Mouse (Mus musculus) forebrain, embryonic 15.5 days (tissue): ENCODE data around the gene Me1. TPM values are rescaled to one million over a fixed set of nuclear protein-coding genes. Genes with fewer than 3 reads are reported as not detected.

Experiments used
- ATAC-seq: fragments of 200-750 bp; cut with Nextera tagmentation; replicated peaks from 2 replicates; pipeline ENCODE4 v1.8.0; 2017; ENCODE audit warnings: mild to moderate bottlenecking, moderate TSS enrichment, moderate library complexity
- H3K27ac ChIP-seq: fragments of 300-500 bp; sonication (generic); replicated peaks from 2 replicates; pipeline ENCODE4 v1.5.1; 2015; ENCODE audit warnings: mild to moderate bottlenecking, inconsistent platforms
- H3K27me3 ChIP-seq: fragments of 300-500 bp; sonication (generic); 2 replicates; pipeline ENCODE4 v1.6.1; 2015; ENCODE audit warnings: inconsistent platforms
- H3K36me3 ChIP-seq: fragments of 300-500 bp; sonication (generic); 2 replicates; pipeline ENCODE4 v1.6.1; 2015; ENCODE audit warnings: mild to moderate bottlenecking, inconsistent platforms
- H3K4me1 ChIP-seq: fragments of 300-500 bp; sonication (generic); 2 replicates; pipeline ENCODE4 v1.6.1; 2015; ENCODE audit warnings: inconsistent platforms
- H3K4me2 ChIP-seq: fragments of 300-500 bp; sonication (generic); replicated peaks from 2 replicates; pipeline ENCODE4 v1.6.1; 2015; ENCODE audit warnings: mild to moderate bottlenecking, inconsistent platforms
- H3K4me3 ChIP-seq: fragments of 300-500 bp; sonication (generic); 2 replicates; pipeline ENCODE4 v1.5.1; 2015; ENCODE audit warnings: mild to moderate bottlenecking, inconsistent platforms
- H3K9ac ChIP-seq: fragments of 300-500 bp; sonication (generic); replicated peaks from 2 replicates; pipeline ENCODE4 v1.6.1; 2015; ENCODE audit warnings: mild to moderate bottlenecking, inconsistent platforms
- H3K9me3 ChIP-seq: fragments of 300-500 bp; sonication (generic); 2 replicates; pipeline ENCODE4 v1.6.1; 2016; ENCODE audit warnings: inconsistent platforms
- WGBS: fragments of 180-500 bp; shearing (Covaris S2); methylation state at CpG from one replicate; pipeline ENCODE4 v1.1.7; 2015; ENCODE audit warnings: mixed read lengths; 5-methylcytosine and 5-hydroxymethylcytosine counted together
- polyA plus RNA-seq: library from polyadenylated mRNA; unstranded; fragments of >200 nt; fragmentation: Nextera tagmentation; extraction: Ambion mirVana; gene quantifications from 2 replicates; pipeline ENCODE4 v1.2.1, GENCODE M21; 2015

Gene Me1
- 16.3 and 20.2 TPM in 2 replicates for polyA plus RNA-seq

GRCm38 (mm10) chr9:86695818-86696261, at the start of gene Me1:
Me1 (minus strand) TSS chr9:86695953.
- H3K27me3 ChIP-seq, result no peaks in the 10 kb centered on the region
- H3K4me1 ChIP-seq, result peaks cover 6% of the 10 kb centered on the region; the same call in 1 of the 2 replicates
- peak; percentile 78 for ATAC-seq
- H3K9ac ChIP-seq, result peak within 1 kb of the TSS; percentile 68
- under 1% methylated on average over 38 of the region's 46 CpGs for WGBS
- 0 out of 2 replicates have a peak within 1 kb of the TSS, but pooled peaks have one; percentile 1 for H3K27ac ChIP-seq
- no peaks in the 10 kb centered on the region for H3K9me3 ChIP-seq
- peak within 1 kb of the TSS; percentile 93 for H3K4me2 ChIP-seq
- no peaks in the 10 kb centered on the region for H3K36me3 ChIP-seq
- peak within 1 kb of the TSS; percentile 84 for H3K4me3 ChIP-seq

- Histone ChIP-seq H3K4me1 (peaks cover 13% of the 10 kb centered on the region), H3K4me3 (peak overlapping the region; percentile 37; the same call in 1 of the 2 replicates), H3K9ac (no peak overlapping the region; the same call in 1 of the 2 replicates), H3K4me2 (no peak overlapping the region; the same call in 1 of the 2 replicates), H3K36me3 (no peaks in the 10 kb centered on the region), H3K27me3 (no peaks in the 10 kb centered on the region), H3K27ac (no peak overlapping the region), H3K9me3 (no peaks in the 10 kb centered on the region)
- ATAC-seq, result no peak
- WGBS, result 40% methylated on average over 5 of the region's 5 CpGs
Observed at GRCm38 (mm10) chr9:86744041-86744440, 48.3 kb upstream of the Me1 start.

GRCm38 (mm10) chr9:86742959-86743911, 47.5 kb upstream of the Me1 start, which contains the start of gene Prss35:
Prss35 (plus strand) TSS chr9:86743649.
- H3K9ac ChIP-seq, result peak within 1 kb of the TSS; percentile 42
- 2% methylated on average over 19 of the region's 19 CpGs for WGBS
- no peaks in the 10 kb centered on the region for H3K27me3 ChIP-seq
- no peak within 1 kb of the TSS for H3K27ac ChIP-seq
- peak within 1 kb of the TSS; percentile 37 for H3K4me3 ChIP-seq
- H3K9me3 ChIP-seq, result no peaks in the 10 kb centered on the region
- ATAC-seq, result peak; percentile 83
- peak within 1 kb of the TSS; percentile 59 for H3K4me2 ChIP-seq
- H3K36me3 ChIP-seq, result no peaks in the 10 kb centered on the region
- H3K4me1 ChIP-seq, result peaks cover 13% of the 10 kb centered on the region

- H3K4me2 ChIP-seq, result no peak overlapping the region
- WGBS, result 29% methylated on average over 3 of the region's 3 CpGs
- peaks cover 9% of the 10 kb centered on the region for H3K4me1 ChIP-seq
- ATAC-seq, result no peak
- H3K9me3 ChIP-seq, result no peaks in the 10 kb centered on the region
- H3K27ac ChIP-seq, result no peak overlapping the region
- H3K9ac ChIP-seq, result no peak overlapping the region
- H3K36me3 ChIP-seq, result no peaks in the 10 kb centered on the region
- no peak overlapping the region for H3K4me3 ChIP-seq
- H3K27me3 ChIP-seq, result no peaks in the 10 kb centered on the region
Observed at GRCm38 (mm10) chr9:86739971-86740370, 44.2 kb upstream of the Me1 start.

GRCm38 (mm10) chr9:86738801-86739200, 43.0 kb upstream of the Me1 start:
- no peaks in the 10 kb centered on the region for H3K27me3 ChIP-seq
- H3K4me2 ChIP-seq, result no peak overlapping the region
- no peak overlapping the region for H3K27ac ChIP-seq
- no peaks in the 10 kb centered on the region for H3K9me3 ChIP-seq
- no peak overlapping the region for H3K4me3 ChIP-seq
- H3K36me3 ChIP-seq, result no peaks in the 10 kb centered on the region
- ATAC-seq, result no peak
- peaks cover 9% of the 10 kb centered on the region for H3K4me1 ChIP-seq
- WGBS, result 79% methylated on average over 8 of the region's 8 CpGs
- no peak overlapping the region for H3K9ac ChIP-seq

GRCm38 (mm10) chr9:86738067-86738466, 42.3 kb upstream of the Me1 start:
- no peak overlapping the region for H3K4me3 ChIP-seq
- H3K4me2 ChIP-seq, result no peak overlapping the region
- no peaks in the 10 kb centered on the region for H3K27me3 ChIP-seq
- peaks cover 3% of the 10 kb centered on the region for H3K4me1 ChIP-seq
- ATAC-seq, result no peak
- no peaks in the 10 kb centered on the region for H3K36me3 ChIP-seq
- no peaks in the 10 kb centered on the region for H3K9me3 ChIP-seq
- 91% methylated on average over 1 of the region's 1 CpGs for WGBS
- no peak overlapping the region for H3K27ac ChIP-seq
- no peak overlapping the region for H3K9ac ChIP-seq

- WGBS, result 96% methylated on average over 4 of the region's 4 CpGs
- ATAC-seq, result no peak
Observed at GRCm38 (mm10) chr9:86736991-86737390, 41.2 kb upstream of the Me1 start.

GRCm38 (mm10) chr9:86734795-86735194, 39.0 kb upstream of the Me1 start:
- Histone ChIP-seq H3K4me1 (no peaks in the 10 kb centered on the region), H3K27me3 (no peaks in the 10 kb centered on the region), H3K9me3 (no peaks in the 10 kb centered on the region), H3K4me2 (no peak overlapping the region), H3K4me3 (no peak overlapping the region), H3K9ac (no peak overlapping the region), H3K27ac (no peak overlapping the region), H3K36me3 (no peaks in the 10 kb centered on the region)
- 83% methylated on average over 9 of the region's 9 CpGs for WGBS
- no peak for ATAC-seq

More at GRCm38 (mm10) chr9:86736991-86737390, 41.2 kb upstream of the Me1 start:
- Histone ChIP-seq H3K27me3 (no peaks in the 10 kb centered on the region), H3K9ac (no peak overlapping the region), H3K4me1 (no peaks in the 10 kb centered on the region), H3K4me3 (no peak overlapping the region), H3K9me3 (no peaks in the 10 kb centered on the region), H3K27ac (no peak overlapping the region), H3K36me3 (no peaks in the 10 kb centered on the region), H3K4me2 (no peak overlapping the region)

- no peaks in the 10 kb centered on the region for H3K36me3 ChIP-seq
- no peak overlapping the region for H3K27ac ChIP-seq
- no peak overlapping the region for H3K9ac ChIP-seq
- H3K4me3 ChIP-seq, result no peak overlapping the region
- no peak overlapping the region for H3K4me2 ChIP-seq
- H3K27me3 ChIP-seq, result no peaks in the 10 kb centered on the region
- ATAC-seq, result no peak
- H3K4me1 ChIP-seq, result no peaks in the 10 kb centered on the region
- H3K9me3 ChIP-seq, result no peaks in the 10 kb centered on the region
Observed at GRCm38 (mm10) chr9:86734357-86734756, 38.6 kb upstream of the Me1 start.

GRCm38 (mm10) chr9:86729811-86730210, 34.1 kb upstream of the Me1 start:
- no peak for ATAC-seq
- WGBS, result 92% methylated on average over 3 of the region's 3 CpGs
- H3K9ac ChIP-seq, result no peak overlapping the region

GRCm38 (mm10) chr9:86729084-86729483, 33.3 kb upstream of the Me1 start:
- Histone ChIP-seq H3K27me3 (no peaks in the 10 kb centered on the region), H3K9me3 (no peaks in the 10 kb centered on the region), H3K27ac (no peak overlapping the region), H3K4me1 (peaks cover 11% of the 10 kb centered on the region), H3K9ac (no peak overlapping the region), H3K36me3 (no peaks in the 10 kb centered on the region), H3K4me2 (no peak overlapping the region), H3K4me3 (no peak overlapping the region)
- no peak for ATAC-seq
- 59% methylated on average over 1 of the region's 1 CpGs for WGBS

More at GRCm38 (mm10) chr9:86729811-86730210, 34.1 kb upstream of the Me1 start:
- no peaks in the 10 kb centered on the region for H3K36me3 ChIP-seq
- no peak overlapping the region for H3K4me2 ChIP-seq
- peaks cover 11% of the 10 kb centered on the region for H3K4me1 ChIP-seq
- no peaks in the 10 kb centered on the region for H3K9me3 ChIP-seq
- H3K4me3 ChIP-seq, result no peak overlapping the region
- H3K27me3 ChIP-seq, result no peaks in the 10 kb centered on the region
- no peak overlapping the region for H3K27ac ChIP-seq

GRCm38 (mm10) chr9:86728214-86728814, 32.6 kb upstream of the Me1 start:
- H3K9ac ChIP-seq, result no peak overlapping the region
- no peak for ATAC-seq

More at GRCm38 (mm10) chr9:86728214-86728814, 32.6 kb upstream of the Me1 start:
- H3K36me3 ChIP-seq, result no peaks in the 10 kb centered on the region
- no peak overlapping the region for H3K27ac ChIP-seq
- no peak overlapping the region for H3K4me2 ChIP-seq
- H3K4me1 ChIP-seq, result peaks cover 11% of the 10 kb centered on the region
- H3K27me3 ChIP-seq, result no peaks in the 10 kb centered on the region
- no peaks in the 10 kb centered on the region for H3K9me3 ChIP-seq
- no peak overlapping the region for H3K4me3 ChIP-seq
- WGBS, result 63% methylated on average over 10 of the region's 10 CpGs
